Mouse (Mus musculus) inflammation-experienced regulatory T-cells, adult 16 weeks (primary cell): Measurements from ENCODE around the gene Myoz1. TPM values are rescaled to one million over a fixed set of nuclear protein-coding genes. Genes with fewer than 3 reads are reported as not detected.

Source experiments
- polyA plus RNA-seq: library from polyadenylated mRNA; unstranded; fragments of 100-300 nt; shearing (Covaris generic); gene quantifications from one replicate; pipeline ENCODE4 v1.2.1, GENCODE M21; 2017

Gene Myoz1
- not detected for polyA plus RNA-seq

GRCm38 (mm10) chr14:20656361-20656760 lies at the start of gene Myoz1:
Myoz1 (minus strand) TSS chr14:20656540.

GRCm38 (mm10) chr14:20702741-20703381 lies 46.5 kb upstream of the Myoz1 start, which contains the start of gene Chchd1:
Chchd1 (plus strand) TSS chr14:20703006.

GRCm38 (mm10) chr14:20694884-20695760 lies 38.8 kb upstream of the Myoz1 start, which contains the start of gene Fut11:
Fut11 (plus strand) TSS chr14:20694968.

GRCm38 (mm10) chr14:20674064-20674833 lies 17.9 kb upstream of the Myoz1 start, which contains the start of gene Sec24c:
Sec24c (plus strand) TSS chr14:20674308.

GRCm38 (mm10) chr14:20668154-20668810 lies 11.9 kb upstream of the Myoz1 start, which contains the start of gene Synpo2l:
Synpo2l (minus strand) TSS chr14:20668354.

GRCm38 (mm10) chr14:20640644-20641437 lies 15.5 kb downstream of the Myoz1 start, which contains the start of gene Usp54:
Usp54 (minus strand) TSS chr14:20641063.

Other genes starting within 250 kb of the Myoz1 start
- not detected for gene Cfap70, start 204.3 kb downstream of the Myoz1 start, polyA plus RNA-seq
- gene Anxa7, start 176.4 kb downstream of the Myoz1 start, polyA plus RNA-seq: 62.1 TPM
- 2.1 TPM for gene Mss51, start 159.6 kb downstream of the Myoz1 start, polyA plus RNA-seq
- 17.3 TPM for gene Ppp3cb, start 110.0 kb downstream of the Myoz1 start, polyA plus RNA-seq
- 4.4 TPM for gene Usp54, start 15.5 kb downstream of the Myoz1 start, polyA plus RNA-seq
- gene Synpo2l, start 11.8 kb upstream of the Myoz1 start, polyA plus RNA-seq: not detected
- gene Sec24c, start 17.8 kb upstream of the Myoz1 start, polyA plus RNA-seq: 328 TPM
- gene Fut11, start 38.4 kb upstream of the Myoz1 start, polyA plus RNA-seq: 7.5 TPM
- gene Chchd1, start 46.5 kb upstream of the Myoz1 start, polyA plus RNA-seq: 115 TPM
- 22.2 TPM for gene Zswim8, start 51.0 kb upstream of the Myoz1 start, polyA plus RNA-seq
- gene Ndst2, start 78.0 kb upstream of the Myoz1 start, polyA plus RNA-seq: 19.3 TPM
- 8.9 TPM for gene Camk2g, start 137.5 kb upstream of the Myoz1 start, polyA plus RNA-seq
- gene Plau, start 180.1 kb upstream of the Myoz1 start, polyA plus RNA-seq: not detected